Mouse (Mus musculus): ENCODE data around the gene Senp1. TPM values are rescaled to one million over a fixed set of nuclear protein-coding genes. Genes with fewer than 3 reads are reported as not detected.

The Senp1 gene
- polyA plus RNA-seq, 1 experiment, result 5.5 TPM

DNA sequence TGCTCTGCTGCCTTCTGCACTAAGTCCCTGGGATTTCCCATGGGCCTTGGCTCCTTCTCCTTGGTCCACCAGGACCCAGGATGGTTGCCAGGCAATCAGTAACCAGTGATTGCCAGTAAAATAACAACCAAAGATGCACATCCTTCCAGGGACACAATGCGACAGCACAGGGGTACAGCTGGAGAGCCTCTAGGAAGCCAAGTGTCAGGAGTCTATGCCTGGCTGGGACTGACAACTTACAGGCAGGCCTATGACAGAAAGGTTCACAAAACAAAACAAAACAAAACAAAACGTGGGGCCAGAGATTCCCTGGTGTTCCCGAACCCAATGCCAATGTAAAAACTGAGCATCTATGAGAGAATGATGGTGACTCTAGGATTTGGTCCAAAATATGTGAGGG is 74.5 kb downstream of the Senp1 start:
- TF ChIP-seq CTCF (IDR thresholded peaks at IDR 0.05; ENCODE audit: extremely low read depth, insufficient read length, insufficient replicate concordance, low read depth, low read length) (no peak), POLR2A (IDR thresholded peaks at IDR 0.05; ENCODE audit: low read depth, low read length) (no peak)
- no peaks in the 10 kb centered on the region for H3K4me1 ChIP-seq (ENCODE audit: control insufficient read depth, insufficient read depth, insufficient read length, low read length)
- no peaks in the 10 kb centered on the region for H3K36me3 ChIP-seq (ENCODE audit: control insufficient read depth, insufficient read depth, low read length)
- H3K27me3 ChIP-seq (ENCODE audit: control insufficient read depth, insufficient read depth, low read length), result no peaks in the 10 kb centered on the region; the same call in 1 of the 2 replicates
- H3K4me3 ChIP-seq (ENCODE audit: low read depth, low read length), result no peak overlapping the region
- whole genome bisulfite sequencing, result 71% methylated on average over 3 of the region's 3 CpGs
- no peak overlapping the region for H3K27ac ChIP-seq (ENCODE audit: insufficient read depth, low read depth, low read length)

DNA sequence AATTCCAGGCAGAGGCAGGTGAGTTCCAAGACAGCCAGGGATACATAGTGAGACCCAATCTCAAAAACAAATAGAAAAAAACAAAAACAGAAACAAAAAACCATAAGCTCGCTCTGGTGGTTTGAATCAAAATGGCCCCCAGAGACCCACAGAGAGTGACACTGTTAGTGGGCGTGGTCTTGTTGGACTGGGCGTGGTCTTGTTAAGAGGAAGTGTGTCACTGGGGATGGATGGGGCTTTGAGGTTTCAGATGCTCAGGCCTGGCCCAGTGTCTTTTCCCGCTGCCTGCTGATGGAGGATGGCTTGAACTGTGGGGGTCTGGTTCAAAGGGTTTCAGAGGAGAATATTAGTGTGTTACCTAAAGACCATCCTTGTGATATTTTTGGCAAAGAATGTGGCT is 75.6 kb downstream of the Senp1 start:
- 70% methylated on average over 4 of the region's 4 CpGs for WGBS
- Histone ChIP-seq H3K4me3 (ENCODE audit: low read depth, low read length) (no peak overlapping the region), H3K27me3 (ENCODE audit: control insufficient read depth, insufficient read depth, low read length) (no peaks in the 10 kb centered on the region; the same call in 1 of the 2 replicates), H3K36me3 (ENCODE audit: control insufficient read depth, insufficient read depth, low read length) (no peaks in the 10 kb centered on the region), H3K27ac (ENCODE audit: insufficient read depth, low read depth, low read length) (no peak overlapping the region), H3K4me1 (ENCODE audit: control insufficient read depth, insufficient read depth, insufficient read length, low read length) (no peaks in the 10 kb centered on the region)
- TF ChIP-seq POLR2A (IDR thresholded peaks at IDR 0.05; ENCODE audit: low read depth, low read length) (no peak), CTCF (IDR thresholded peaks at IDR 0.05; ENCODE audit: extremely low read depth, insufficient read length, insufficient replicate concordance, low read depth, low read length) (no peak)

DNA sequence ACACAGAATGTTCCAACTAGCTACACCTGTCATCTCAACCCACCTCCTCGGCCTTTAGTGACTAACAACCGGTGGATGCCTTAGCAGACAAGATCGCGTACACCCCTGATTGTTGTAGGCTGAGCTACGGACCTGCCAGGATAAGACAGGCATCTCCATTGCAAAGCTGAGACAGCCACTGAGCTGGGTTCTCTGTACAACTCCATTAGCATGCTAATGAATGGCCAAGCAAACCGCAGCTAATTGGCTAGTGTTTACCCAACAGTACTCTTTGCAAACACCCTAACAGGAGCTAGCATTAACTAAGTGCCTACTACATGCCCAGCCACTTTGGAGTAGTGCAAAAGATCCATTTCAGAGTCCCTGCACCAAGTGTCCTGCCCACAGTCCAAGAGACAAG is 80.7 kb downstream of the Senp1 start:
- TF ChIP-seq CTCF (IDR thresholded peaks at IDR 0.05; ENCODE audit: extremely low read depth, insufficient read length, insufficient replicate concordance, low read depth, low read length) (no peak), POLR2A (IDR thresholded peaks at IDR 0.05; ENCODE audit: low read depth, low read length) (no peak)
- 66% methylated on average over 6 of the region's 6 CpGs for WGBS
- no peak overlapping the region for H3K27ac ChIP-seq (ENCODE audit: insufficient read depth, low read depth, low read length)
- H3K4me1 ChIP-seq (ENCODE audit: control insufficient read depth, insufficient read depth, insufficient read length, low read length), result no peaks in the 10 kb centered on the region
- H3K4me3 ChIP-seq (ENCODE audit: low read depth, low read length), result no peak overlapping the region
- peaks cover under 1% of the 10 kb centered on the region for H3K27me3 ChIP-seq (ENCODE audit: control insufficient read depth, insufficient read depth, low read length)
- no peaks in the 10 kb centered on the region for H3K36me3 ChIP-seq (ENCODE audit: control insufficient read depth, insufficient read depth, low read length)

DNA sequence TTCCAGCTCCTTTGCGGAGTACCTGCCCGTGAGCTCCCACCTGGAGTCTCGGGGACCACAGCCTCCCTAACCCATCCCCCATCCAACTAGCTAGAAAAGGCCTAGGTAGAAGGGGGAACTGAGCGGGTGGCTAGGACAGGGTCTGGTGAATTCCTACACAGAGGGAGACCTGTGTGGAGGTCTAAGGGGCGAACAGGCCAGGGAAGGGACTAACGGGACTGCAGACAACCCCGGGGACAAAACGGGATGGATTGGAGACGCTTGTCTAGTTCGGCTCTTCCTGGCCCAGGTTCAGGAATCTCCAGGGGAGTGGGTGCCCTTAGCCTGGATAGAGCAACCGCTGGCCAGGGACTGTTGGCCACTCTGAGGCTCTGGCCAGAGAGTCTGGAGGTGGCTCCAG is 88.4 kb downstream of the Senp1 start:
- no peak overlapping the region for H3K27ac ChIP-seq (ENCODE audit: insufficient read depth, low read depth, low read length)
- WGBS, result 16% methylated on average over 11 of the region's 11 CpGs
- H3K4me1 ChIP-seq (ENCODE audit: control insufficient read depth, insufficient read depth, insufficient read length, low read length), result peaks cover 17% of the 10 kb centered on the region
- no peak for TF ChIP-seq CTCF (IDR thresholded peaks at IDR 0.05; ENCODE audit: extremely low read depth, insufficient read length, insufficient replicate concordance, low read depth, low read length)
- TF ChIP-seq POLR2A (IDR thresholded peaks at IDR 0.05; ENCODE audit: low read depth, low read length), result no peak
- peaks cover 60% of the 10 kb centered on the region for H3K27me3 ChIP-seq (ENCODE audit: control insufficient read depth, insufficient read depth, low read length)
- H3K36me3 ChIP-seq (ENCODE audit: control insufficient read depth, insufficient read depth, low read length), result no peaks in the 10 kb centered on the region
- no peak overlapping the region for H3K4me3 ChIP-seq (ENCODE audit: low read depth, low read length)

DNA sequence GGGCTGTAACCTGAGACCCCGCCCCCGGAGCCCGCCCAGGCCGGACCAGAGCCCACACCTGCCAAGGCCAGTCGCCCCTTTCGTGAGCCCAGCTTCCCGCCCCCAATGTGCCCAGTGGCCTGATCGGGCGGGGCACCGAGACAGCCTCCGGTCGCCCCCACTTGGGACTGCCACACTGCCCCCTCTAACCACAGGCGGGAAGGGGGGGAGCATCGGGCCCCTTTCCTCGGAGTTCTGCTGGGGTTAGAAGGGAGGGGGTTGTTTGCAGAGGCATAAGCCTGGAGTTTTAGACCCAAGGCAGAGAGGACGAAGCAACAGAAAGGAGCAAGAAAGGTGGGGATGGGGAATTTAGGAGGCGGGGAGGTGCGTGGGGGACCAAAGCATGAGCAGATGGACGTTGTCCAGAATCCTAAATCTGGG is 88.8 kb downstream of the Senp1 start:
- WGBS, result 3% methylated on average over 18 of the region's 19 CpGs
- Histone ChIP-seq H3K36me3 (ENCODE audit: control insufficient read depth, insufficient read depth, low read length) (no peaks in the 10 kb centered on the region), H3K4me1 (ENCODE audit: control insufficient read depth, insufficient read depth, insufficient read length, low read length) (peaks cover 17% of the 10 kb centered on the region), H3K27ac (ENCODE audit: insufficient read depth, low read depth, low read length) (no peak overlapping the region), H3K27me3 (ENCODE audit: control insufficient read depth, insufficient read depth, low read length) (peaks cover 63% of the 10 kb centered on the region), H3K4me3 (ENCODE audit: low read depth, low read length) (no peak overlapping the region)
- TF ChIP-seq CTCF (IDR thresholded peaks at IDR 0.05; ENCODE audit: extremely low read depth, insufficient read length, insufficient replicate concordance, low read depth, low read length) (no peak), POLR2A (IDR thresholded peaks at IDR 0.05; ENCODE audit: low read depth, low read length) (no peak)

DNA sequence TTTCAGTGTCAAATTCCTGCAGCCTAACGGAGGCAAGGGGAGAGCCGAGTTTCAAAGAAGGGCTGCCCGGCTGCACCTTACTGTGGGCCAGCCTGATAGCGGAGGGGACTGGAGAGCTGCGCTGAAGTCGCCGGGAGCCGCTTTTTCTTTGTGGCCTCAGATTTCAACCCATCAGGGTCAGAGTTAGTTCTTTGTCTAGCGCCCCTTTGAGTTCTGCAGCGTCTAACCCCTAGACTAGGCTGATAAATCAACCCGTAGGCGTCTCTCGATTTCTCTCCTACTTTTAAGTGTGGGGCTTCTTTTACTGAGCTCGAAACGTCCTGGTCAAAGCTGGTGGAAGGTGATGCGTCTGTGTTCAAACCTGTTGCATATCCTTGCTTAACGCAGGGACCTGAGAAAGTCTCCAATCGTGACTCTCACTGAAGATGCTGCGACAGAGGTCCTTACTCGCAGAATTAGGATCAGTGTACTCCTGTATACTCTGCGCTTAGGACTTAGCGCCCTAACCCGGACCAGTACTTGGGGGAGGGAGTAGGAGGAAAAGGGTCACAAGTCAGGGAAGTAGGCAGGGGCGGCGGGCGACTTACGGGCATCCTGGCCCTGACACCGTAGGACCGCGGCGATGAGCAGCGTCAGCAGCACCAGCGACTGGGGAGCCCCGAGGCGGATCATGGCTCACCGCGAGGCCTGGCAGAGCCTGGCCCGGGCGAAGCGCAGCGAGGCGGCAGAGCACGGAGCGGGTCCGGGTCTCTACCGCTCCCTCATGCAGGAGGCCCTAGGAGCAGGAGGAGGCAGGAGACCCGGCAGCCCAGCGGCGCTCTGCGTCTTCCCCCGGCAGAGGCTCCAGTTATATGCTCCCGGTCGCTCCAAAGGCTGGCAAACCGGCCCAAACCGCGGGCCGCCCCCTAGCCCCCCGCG is 89.5 kb downstream of the Senp1 start, which contains the start of gene Col2a1:
Gene Col2a1 (minus strand): TSS at position 874 of the 918 bp plus-strand sequence.
- WGBS, result 3% methylated on average over 58 of the region's 59 CpGs
- TF ChIP-seq CTCF (IDR thresholded peaks at IDR 0.05; ENCODE audit: extremely low read depth, insufficient read length, insufficient replicate concordance, low read depth, low read length) (no peak), POLR2A (IDR thresholded peaks at IDR 0.05; ENCODE audit: low read depth, low read length) (no peak)
- no peak within 1 kb of the TSS for H3K27ac ChIP-seq (ENCODE audit: insufficient read depth, low read depth, low read length)
- no peak within 1 kb of the TSS for H3K4me3 ChIP-seq (ENCODE audit: low read depth, low read length)
- H3K27me3 ChIP-seq (ENCODE audit: control insufficient read depth, insufficient read depth, low read length), result peaks cover 70% of the 10 kb centered on the region
- no peaks in the 10 kb centered on the region for H3K36me3 ChIP-seq (ENCODE audit: control insufficient read depth, insufficient read depth, low read length)
- H3K4me1 ChIP-seq (ENCODE audit: control insufficient read depth, insufficient read depth, insufficient read length, low read length), result peaks cover 17% of the 10 kb centered on the region
